Mouse (Mus musculus): ENCODE measurements around the gene Hgd. TPM values are rescaled to one million over a fixed set of nuclear protein-coding genes. Genes with fewer than 3 reads are reported as not detected.

Gene Hgd
- total RNA-seq, 4 experiments from 2014 or later: 0.27 TPM; not detected in 3

GRCm38 (mm10) chr16:37580651-37581050 is 698 bp downstream of the Hgd start:
- no peak for DNase-seq (ENCODE audit: low spot score in 2 of 2)

GRCm38 (mm10) chr16:37581901-37582300 is 1.9 kb downstream of the Hgd start:
- DNase-seq (ENCODE audit: low spot score in 2 of 2): no peak

GRCm38 (mm10) chr16:37583306-37583705 is 3.4 kb downstream of the Hgd start:
- no peak for DNase-seq (ENCODE audit: low spot score in 2 of 2)

- no peak for DNase-seq (ENCODE audit: low spot score in 2 of 2)
Observed at GRCm38 (mm10) chr16:37583801-37584200, 3.8 kb downstream of the Hgd start.

- no peak for DNase-seq (ENCODE audit: low spot score in 2 of 2)
Observed at GRCm38 (mm10) chr16:37584218-37585035, 4.5 kb downstream of the Hgd start.

- no peak for DNase-seq (ENCODE audit: low spot score in 2 of 2)
Observed at GRCm38 (mm10) chr16:37585129-37585563, 5.2 kb downstream of the Hgd start.

- peak in 1 of 2 experiments; percentile 13 for DNase-seq (ENCODE audit: low spot score in 2 of 2)
Observed at GRCm38 (mm10) chr16:37590921-37591320, 11.0 kb downstream of the Hgd start.

- no peak for DNase-seq (ENCODE audit: low spot score in 2 of 2)
Observed at GRCm38 (mm10) chr16:37591551-37591950, 11.6 kb downstream of the Hgd start.

- no peak for DNase-seq (ENCODE audit: low spot score in 2 of 2)
Observed at GRCm38 (mm10) chr16:37597412-37597811, 17.5 kb downstream of the Hgd start.

GRCm38 (mm10) chr16:37598463-37598862 is 18.5 kb downstream of the Hgd start:
- DNase-seq (ENCODE audit: low spot score in 2 of 2): no peak

- DNase-seq (ENCODE audit: low spot score in 2 of 2): no peak
Observed at GRCm38 (mm10) chr16:37599326-37599725, 19.4 kb downstream of the Hgd start.

- DNase-seq (ENCODE audit: low spot score in 2 of 2): no peak
Observed at GRCm38 (mm10) chr16:37603431-37603830, 23.5 kb downstream of the Hgd start.

- DNase-seq (ENCODE audit: low spot score in 2 of 2): no peak
Observed at GRCm38 (mm10) chr16:37604243-37604642, 24.3 kb downstream of the Hgd start.

GRCm38 (mm10) chr16:37610333-37610732 is 30.4 kb downstream of the Hgd start:
- DNase-seq (ENCODE audit: low spot score in 2 of 2): no peak

- DNase-seq (ENCODE audit: low spot score in 2 of 2): no peak
Observed at GRCm38 (mm10) chr16:37611072-37611471, 31.1 kb downstream of the Hgd start.

GRCm38 (mm10) chr16:37612013-37612412 is 32.1 kb downstream of the Hgd start:
- no peak for DNase-seq (ENCODE audit: low spot score in 2 of 2)

- no peak for DNase-seq (ENCODE audit: low spot score in 2 of 2)
Observed at GRCm38 (mm10) chr16:37614540-37614939, 34.6 kb downstream of the Hgd start.

- no peak for DNase-seq (ENCODE audit: low spot score in 2 of 2)
Observed at GRCm38 (mm10) chr16:37615429-37615828, 35.5 kb downstream of the Hgd start.

GRCm38 (mm10) chr16:37616104-37616503 is 36.2 kb downstream of the Hgd start:
- DNase-seq (ENCODE audit: low spot score in 2 of 2): no peak

- no peak for DNase-seq (ENCODE audit: low spot score in 2 of 2)
Observed at GRCm38 (mm10) chr16:37617695-37618094, 37.7 kb downstream of the Hgd start.

- DNase-seq (ENCODE audit: low spot score in 2 of 2): no peak
Observed at GRCm38 (mm10) chr16:37622403-37622802, 42.5 kb downstream of the Hgd start.

- DNase-seq (ENCODE audit: low spot score in 2 of 2): no peak
Observed at GRCm38 (mm10) chr16:37622919-37623318, 43.0 kb downstream of the Hgd start.

- DNase-seq (ENCODE audit: low spot score in 2 of 2): no peak
Observed at GRCm38 (mm10) chr16:37626388-37626949, 46.5 kb downstream of the Hgd start.

All from gastrocnemius, adult 8-10 months (tissue).